Mouse (Mus musculus): ENCODE results near the gene Pglyrp4. TPM values are rescaled to one million over a fixed set of nuclear protein-coding genes. Genes with fewer than 3 reads are reported as not detected.
"Not testable (repeated sequence)": the region's sequence is repeated elsewhere in the genome, so short reads cannot be mapped to it uniquely, and the experiment has no call there.

The Pglyrp4 gene
- not detected in 2 replicates for polyA plus RNA-seq (2016; fragmentation: Nextera tagmentation; extraction: Ambion mirVana)

DNA sequence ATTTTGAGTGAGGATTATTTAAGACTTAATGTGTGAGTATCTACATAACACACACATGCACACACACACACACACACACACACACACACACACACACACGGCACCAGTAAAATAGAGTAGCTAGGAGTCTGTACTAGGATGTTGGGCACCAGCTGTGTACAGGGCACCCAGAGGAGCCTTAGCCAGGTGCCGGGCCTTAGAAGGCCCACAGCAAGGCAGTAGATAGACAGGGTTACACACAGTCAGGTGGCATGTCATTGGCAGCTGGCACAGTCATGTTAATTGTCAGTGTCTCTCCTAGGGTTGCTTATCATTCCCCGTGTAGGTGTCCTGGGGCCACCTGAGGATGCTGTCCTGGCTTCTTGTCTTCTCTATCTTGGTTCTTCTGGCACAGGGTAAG, at the start of gene Pglyrp4:
Gene Pglyrp4, plus strand, starts transcription at position 301 of the 400 bp plus-strand sequence.
- Histone ChIP-seq H3K27ac (replicated peaks) (no peak within 1 kb of the TSS), H3K36me3 (no peaks in the 10 kb centered on the region), H3K9me3 (replicated peaks) (no peaks in the 10 kb centered on the region), H3K27me3 (ENCODE audit: low read depth, poor library complexity, severe bottlenecking) (no peaks in the 10 kb centered on the region), H3K4me1 (no peaks in the 10 kb centered on the region), H3K4me3 (no peak within 1 kb of the TSS)
- DNase-seq (ENCODE audit: low spot score), result no peak
- WGBS, result 79% methylated on average over 3 of the region's 3 CpGs

DNA sequence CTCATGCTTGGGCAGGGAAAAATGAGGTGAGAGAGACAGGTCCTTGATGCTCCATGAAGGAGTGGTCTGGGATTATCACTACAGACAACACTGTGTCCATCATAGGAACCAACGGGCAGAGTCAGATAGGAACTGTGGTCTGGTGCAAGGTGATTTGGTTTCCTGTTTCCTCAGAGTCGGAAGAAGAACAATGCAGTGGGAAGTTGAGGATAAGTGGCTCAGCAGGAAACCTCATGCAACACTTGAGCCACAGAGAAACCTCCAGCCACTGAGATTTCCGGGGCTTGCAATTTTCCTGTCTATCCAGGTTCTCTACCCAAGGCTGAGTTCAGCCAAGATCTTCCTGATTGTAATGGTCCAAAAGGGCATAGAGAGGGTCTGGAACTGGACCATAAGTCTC, 48.0 kb upstream of the Pglyrp4 start:
- Histone ChIP-seq H3K9me3 (replicated peaks) (no peaks in the 10 kb centered on the region), H3K4me3 (no peak overlapping the region), H3K27me3 (ENCODE audit: low read depth, poor library complexity, severe bottlenecking) (no peaks in the 10 kb centered on the region), H3K27ac (replicated peaks) (no peak overlapping the region), H3K36me3 (no peaks in the 10 kb centered on the region), H3K4me1 (no peaks in the 10 kb centered on the region)
- no peak for DNase-seq (ENCODE audit: low spot score)
- 57% methylated on average over 3 of the region's 3 CpGs for WGBS

GRCm38 (mm10) chr3:90683929-90684328, 42.8 kb upstream of the Pglyrp4 start:
- no peak for DNase-seq (ENCODE audit: low spot score)
- WGBS, result 92% methylated on average over 3 of the region's 3 CpGs
- H3K27ac ChIP-seq (replicated peaks), result no peak overlapping the region
- no peaks in the 10 kb centered on the region for H3K4me1 ChIP-seq
- H3K9me3 ChIP-seq (replicated peaks), result no peaks in the 10 kb centered on the region
- H3K36me3 ChIP-seq, result no peaks in the 10 kb centered on the region
- no peak overlapping the region for H3K4me3 ChIP-seq
- no peaks in the 10 kb centered on the region for H3K27me3 ChIP-seq (ENCODE audit: low read depth, poor library complexity, severe bottlenecking)

GRCm38 (mm10) chr3:90686835-90687234, 39.9 kb upstream of the Pglyrp4 start:
- H3K4me1 ChIP-seq, result no peaks in the 10 kb centered on the region
- no peak overlapping the region for H3K4me3 ChIP-seq
- H3K9me3 ChIP-seq (replicated peaks), result no peaks in the 10 kb centered on the region
- no peaks in the 10 kb centered on the region for H3K36me3 ChIP-seq
- no peak for DNase-seq (ENCODE audit: low spot score)
- no peak overlapping the region for H3K27ac ChIP-seq (replicated peaks)
- 86% methylated on average over 2 of the region's 2 CpGs for WGBS
- H3K27me3 ChIP-seq (ENCODE audit: low read depth, poor library complexity, severe bottlenecking), result no peaks in the 10 kb centered on the region

DNA sequence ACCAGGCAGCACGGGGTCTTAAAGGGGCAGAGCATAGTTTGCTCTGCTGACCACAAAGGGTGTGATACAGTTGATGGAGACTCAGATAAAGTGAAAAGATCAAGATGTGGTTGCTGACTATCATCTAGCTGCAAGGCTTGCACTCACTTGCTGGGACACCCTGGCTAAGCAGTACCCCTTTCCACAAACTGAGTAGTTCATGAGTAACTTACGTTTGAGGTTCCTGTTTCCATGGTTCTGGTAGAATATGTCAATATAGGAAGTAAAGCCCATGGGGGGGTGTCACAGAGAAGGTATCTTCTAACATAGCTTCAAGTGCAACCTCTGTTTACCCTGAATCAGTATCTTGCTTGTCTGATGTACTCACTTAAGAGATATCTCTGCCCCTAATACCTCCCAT, 33.2 kb upstream of the Pglyrp4 start:
- Histone ChIP-seq H3K4me3 (no peak overlapping the region), H3K4me1 (no peaks in the 10 kb centered on the region), H3K9me3 (replicated peaks) (no peaks in the 10 kb centered on the region), H3K36me3 (no peaks in the 10 kb centered on the region), H3K27ac (replicated peaks) (no peak overlapping the region), H3K27me3 (ENCODE audit: low read depth, poor library complexity, severe bottlenecking) (no peaks in the 10 kb centered on the region)
- DNase-seq (ENCODE audit: low spot score), result no peak
- WGBS, result 85% methylated on average over 2 of the region's 2 CpGs

DNA sequence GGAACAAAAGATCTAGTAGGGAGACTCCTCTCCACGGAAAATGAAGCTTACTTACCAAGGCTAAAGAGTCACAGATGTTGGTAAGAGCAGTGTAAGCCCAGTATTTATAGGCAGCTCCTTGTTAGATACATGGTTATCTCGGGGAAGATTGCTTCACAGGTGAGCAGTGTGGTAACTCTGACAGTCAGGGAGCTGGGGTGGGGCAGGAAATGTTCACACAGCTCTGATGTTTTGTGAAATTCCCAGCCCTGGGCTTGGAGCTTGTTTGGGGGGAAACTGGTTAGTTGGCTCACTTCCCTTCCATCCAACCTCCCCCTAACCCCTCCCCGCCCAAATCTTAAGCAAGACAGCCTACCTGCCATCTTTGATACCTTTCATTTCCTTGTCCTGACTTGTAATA, 31.1 kb upstream of the Pglyrp4 start, which contains the start of gene S100a9:
Gene S100a9, minus strand, starts transcription at position 109 of the 400 bp plus-strand sequence.
- WGBS, result 64% methylated on average over 3 of the region's 3 CpGs
- Histone ChIP-seq H3K9me3 (replicated peaks) (no peaks in the 10 kb centered on the region), H3K4me1 (no peaks in the 10 kb centered on the region), H3K27me3 (ENCODE audit: low read depth, poor library complexity, severe bottlenecking) (no peaks in the 10 kb centered on the region), H3K27ac (replicated peaks) (no peak within 1 kb of the TSS), H3K4me3 (no peak within 1 kb of the TSS), H3K36me3 (no peaks in the 10 kb centered on the region)
- no peak for DNase-seq (ENCODE audit: low spot score)

DNA sequence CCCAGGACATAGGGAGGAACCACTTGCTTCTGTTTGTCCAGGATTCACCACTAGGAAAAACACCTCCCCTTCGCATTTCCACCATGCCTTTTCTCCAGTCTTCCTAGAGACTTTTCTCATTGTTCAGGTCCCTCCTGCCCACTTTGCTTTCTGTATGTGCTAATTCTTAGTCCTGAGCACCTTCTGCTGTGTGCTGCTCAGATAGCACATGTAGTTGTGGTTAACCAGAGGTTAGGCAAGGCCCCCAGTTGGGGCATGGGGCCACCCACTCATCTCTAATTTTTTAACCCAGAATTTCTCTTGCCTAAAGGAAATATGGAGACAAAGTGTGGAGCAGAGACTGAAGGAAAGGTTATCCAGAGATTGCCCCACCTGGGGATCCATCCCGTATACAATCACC, 24.5 kb upstream of the Pglyrp4 start:
- 85% methylated on average over 2 of the region's 2 CpGs for WGBS
- Histone ChIP-seq H3K4me3 (no peak overlapping the region), H3K9me3 (replicated peaks) (no peaks in the 10 kb centered on the region), H3K36me3 (no peaks in the 10 kb centered on the region), H3K27ac (replicated peaks) (no peak overlapping the region), H3K27me3 (ENCODE audit: low read depth, poor library complexity, severe bottlenecking) (no peaks in the 10 kb centered on the region), H3K4me1 (no peaks in the 10 kb centered on the region)
- DNase-seq (ENCODE audit: low spot score), result no peak

GRCm38 (mm10) chr3:90708523-90709202, 18.0 kb upstream of the Pglyrp4 start:
- Histone ChIP-seq H3K9me3 (replicated peaks) (no peaks in the 10 kb centered on the region), H3K27me3 (ENCODE audit: low read depth, poor library complexity, severe bottlenecking) (no peaks in the 10 kb centered on the region), H3K4me1 (no peaks in the 10 kb centered on the region), H3K4me3 (no peak overlapping the region), H3K27ac (replicated peaks) (no peak overlapping the region), H3K36me3 (no peaks in the 10 kb centered on the region)
- DNase-seq (ENCODE audit: low spot score), result peak; percentile 9
- 30% methylated on average over 4 of the region's 4 CpGs for WGBS

- Histone ChIP-seq H3K27me3 (ENCODE audit: low read depth, poor library complexity, severe bottlenecking) (no peaks in the 10 kb centered on the region), H3K36me3 (no peaks in the 10 kb centered on the region), H3K9me3 (replicated peaks) (no peaks in the 10 kb centered on the region), H3K4me1 (no peaks in the 10 kb centered on the region), H3K4me3 (no peak overlapping the region), H3K27ac (replicated peaks) (no peak overlapping the region)
- WGBS, result 49% methylated on average over 12 of the region's 12 CpGs
- DNase-seq (ENCODE audit: low spot score), result peak; percentile 75
Observed at GRCm38 (mm10) chr3:90709591-90710460, 16.9 kb upstream of the Pglyrp4 start.

GRCm38 (mm10) chr3:90749658-90750057, 23.0 kb downstream of the Pglyrp4 start:
- Histone ChIP-seq H3K4me1 (no peaks in the 10 kb centered on the region), H3K36me3 (no peaks in the 10 kb centered on the region), H3K27ac (replicated peaks) (no peak overlapping the region), H3K9me3 (replicated peaks) (0 out of 2 replicates have a peak, but pooled peaks cover 3% of the 10 kb centered on the region), H3K27me3 (ENCODE audit: low read depth, poor library complexity, severe bottlenecking) (no peaks in the 10 kb centered on the region), H3K4me3 (no peak overlapping the region)
- no peak for DNase-seq (ENCODE audit: low spot score)
- WGBS, result 95% methylated on average over 1 of the region's 1 CpGs

DNA sequence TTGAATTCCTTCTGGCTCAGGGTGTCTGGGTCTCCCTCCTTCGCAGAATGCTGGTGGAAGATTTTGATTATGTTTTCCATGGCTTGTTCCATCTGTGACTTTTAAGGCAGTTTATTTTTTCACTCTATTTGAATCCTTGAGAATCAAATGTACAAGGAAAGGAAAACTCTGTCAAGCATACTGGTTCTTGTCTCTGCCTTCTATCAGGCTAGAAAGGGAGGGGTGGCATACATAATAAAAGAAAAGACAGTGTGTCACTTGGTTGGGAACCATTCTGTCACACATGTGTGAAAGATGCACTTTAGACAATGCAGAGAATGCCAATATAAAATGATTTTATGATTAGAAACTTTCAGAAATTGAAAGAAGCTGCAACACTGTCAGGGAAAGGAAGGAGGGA, 51.1 kb downstream of the Pglyrp4 start, which contains the start of gene Gm5849:
Gene Gm5849, minus strand, starts transcription at position 101 of the 400 bp plus-strand sequence.
- not testable (repeated sequence) for H3K27ac ChIP-seq (replicated peaks); H3K36me3 ChIP-seq; DNase-seq (ENCODE audit: low spot score); H3K27me3 ChIP-seq (ENCODE audit: low read depth, poor library complexity, severe bottlenecking); H3K4me1 ChIP-seq; H3K9me3 ChIP-seq (replicated peaks); H3K4me3 ChIP-seq
- WGBS, result 92% methylated on average over 1 of the region's 1 CpGs
